Mouse (Mus musculus) monocyte, adult 2 months (primary cell): ENCODE results near the gene Dph7.
"Not testable (repeated sequence)": the region's sequence is repeated elsewhere in the genome, so short reads cannot be mapped to it uniquely, and the experiment has no call there.

Experiments used
- DNase-seq, 2 experiments: peaks; one replicate each; pipeline ENCODE4 v3.0.0; 2022; ENCODE audit warnings: low spot score in 2 of 2, low read depth in 1 of 2

The Dph7 gene

DNA sequence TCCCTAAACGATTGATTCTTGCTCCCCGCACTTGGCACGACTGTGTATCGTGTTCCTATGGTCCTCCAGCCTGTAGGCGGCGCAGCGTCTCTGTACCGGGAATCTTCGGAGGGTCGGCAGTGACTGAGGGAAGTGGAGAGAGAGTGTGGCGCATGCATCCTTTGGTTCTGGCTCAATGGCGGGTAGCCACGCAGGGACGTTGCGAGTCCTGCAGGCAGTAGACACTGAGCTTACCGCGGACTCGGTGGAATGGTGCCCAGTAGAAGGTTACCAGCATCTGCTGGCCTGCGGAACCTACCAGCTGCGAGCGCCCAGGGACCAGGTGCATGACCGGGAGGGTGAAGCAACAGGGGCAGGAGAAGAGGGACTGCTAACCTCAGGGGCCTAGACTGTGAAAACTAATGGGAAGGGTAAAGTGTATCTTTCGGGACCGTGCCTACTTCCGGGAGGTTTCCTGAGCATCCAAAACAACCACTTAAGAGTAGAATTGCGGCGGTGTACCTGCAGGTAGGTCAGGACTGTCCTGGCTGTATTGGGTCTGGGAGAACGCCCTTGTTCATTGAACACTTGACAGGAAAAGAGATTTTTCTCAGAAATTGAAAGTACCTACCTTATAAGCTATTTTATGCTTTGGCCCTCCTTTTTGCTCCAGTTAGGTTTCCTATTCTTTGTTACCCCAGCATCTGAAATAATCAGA, at the start of gene Dph7:
Gene Dph7, plus strand, starts transcription at position 97 of the 697 bp plus-strand sequence.
- DNase-seq, result peak; percentile 64 to 78

DNA sequence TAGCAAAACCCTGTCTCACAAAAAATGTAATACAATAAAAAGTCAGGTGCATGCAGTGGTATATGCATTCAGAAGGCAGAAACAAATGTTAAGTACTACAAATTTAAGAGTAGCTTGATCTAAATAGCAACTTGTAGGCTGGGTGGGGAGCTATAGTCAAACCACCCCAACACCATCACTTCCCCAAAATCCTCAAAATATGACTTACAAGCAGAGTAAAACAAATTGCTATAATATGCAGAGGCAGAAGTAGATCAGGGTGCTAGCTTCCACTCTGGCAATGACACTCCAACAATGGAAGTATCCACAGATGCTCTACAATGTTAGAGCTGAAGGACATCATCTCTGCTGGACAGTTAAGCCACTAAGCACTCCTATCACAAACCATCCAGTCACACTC, 49.6 kb upstream of the Dph7 start:
- DNase-seq, result no peak

GRCm38 (mm10) chr2:24914762-24915161, 47.4 kb upstream of the Dph7 start:
- no peak for DNase-seq

DNA sequence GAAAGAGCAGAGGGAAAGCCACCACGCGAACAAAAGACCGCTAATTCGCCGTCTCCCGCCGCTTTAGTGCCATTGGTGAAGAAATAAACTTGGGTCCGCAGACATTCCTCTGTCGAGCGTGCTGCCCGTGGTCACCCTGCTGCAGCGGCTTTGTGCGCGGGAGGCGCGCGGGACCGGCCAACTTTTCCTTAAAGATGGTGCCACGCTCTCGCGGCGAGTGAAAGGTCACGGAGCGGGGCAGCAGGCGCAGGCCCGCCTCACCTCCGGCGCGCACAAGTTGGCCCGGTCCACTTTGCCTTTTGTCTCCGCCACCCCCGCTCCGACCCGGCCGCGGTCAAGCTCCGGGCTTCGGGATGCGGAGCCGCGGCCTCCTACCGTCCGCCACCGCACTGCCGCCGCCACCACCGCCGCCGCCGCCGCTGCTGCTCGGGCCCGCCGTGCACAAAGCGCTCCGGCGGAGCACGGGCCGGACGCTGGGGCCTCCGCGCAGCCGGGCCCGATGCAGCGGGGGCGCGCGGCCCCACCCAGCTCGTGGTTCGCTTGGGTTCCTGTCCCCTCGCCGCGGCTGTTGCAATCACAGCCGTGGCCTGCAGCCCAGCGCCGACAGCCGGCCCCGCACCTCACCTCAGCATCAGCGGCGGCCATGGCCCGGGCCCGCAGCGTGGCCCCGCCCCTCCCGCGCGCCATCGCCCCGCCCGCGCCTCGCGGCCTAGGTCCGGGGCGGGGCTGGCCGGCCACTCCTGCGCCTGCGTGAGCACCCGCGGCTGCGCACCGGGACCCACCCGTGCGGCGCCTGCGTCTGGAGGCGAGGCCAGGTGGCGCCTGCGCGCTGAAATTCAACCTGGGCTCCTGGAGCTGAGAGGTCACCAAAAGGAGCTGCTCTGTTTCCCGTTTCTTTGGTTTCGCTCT, 43.0 kb upstream of the Dph7 start, which contains the start of gene Ehmt1:
Gene Ehmt1, minus strand, starts transcription at position 685 of the 909 bp plus-strand sequence.
- peak; percentile 68 to 87 for DNase-seq

GRCm38 (mm10) chr2:24919839-24920175, 42.4 kb upstream of the Dph7 start:
- DNase-seq, result no peak

DNA sequence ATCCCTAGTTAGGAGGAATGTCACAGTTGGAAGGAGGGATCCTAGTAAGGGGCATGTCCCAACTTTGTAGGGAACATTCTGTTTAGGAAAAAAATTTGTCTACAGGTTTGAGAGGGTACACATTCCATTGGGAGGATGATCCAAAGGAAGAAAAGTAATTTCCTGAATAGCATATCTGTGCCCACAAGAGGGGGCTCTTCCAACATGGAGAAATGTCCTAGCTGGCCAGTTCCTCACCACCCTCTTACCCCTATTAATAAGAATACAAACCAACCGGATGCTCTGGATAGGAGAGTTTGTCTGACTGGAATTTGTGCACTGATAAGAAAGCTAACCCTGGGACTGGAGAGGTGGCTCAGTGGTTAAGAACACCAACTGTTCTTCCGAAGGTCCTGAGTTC, 38.6 kb upstream of the Dph7 start:
- no peak for DNase-seq

DNA sequence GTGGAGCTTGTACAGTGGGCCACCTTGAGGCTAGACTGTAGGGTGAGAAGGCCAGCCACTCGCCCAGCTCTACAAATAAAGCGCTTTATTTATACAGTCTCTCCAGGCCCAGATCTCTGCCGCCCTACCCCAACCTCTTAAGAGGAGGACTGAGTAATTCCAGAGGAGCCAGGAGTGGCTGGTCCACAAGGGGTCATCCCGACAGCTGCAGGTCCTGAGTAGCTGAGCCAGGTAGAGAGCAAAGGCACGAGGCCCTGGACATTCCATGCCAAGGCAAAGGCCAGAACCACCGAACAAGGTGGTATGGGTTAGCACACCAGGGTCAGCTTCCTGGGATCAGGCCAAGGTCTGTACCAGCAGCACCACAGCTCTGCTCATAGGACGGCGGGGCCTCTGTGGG, 36.9 kb upstream of the Dph7 start:
- DNase-seq, result no peak

DNA sequence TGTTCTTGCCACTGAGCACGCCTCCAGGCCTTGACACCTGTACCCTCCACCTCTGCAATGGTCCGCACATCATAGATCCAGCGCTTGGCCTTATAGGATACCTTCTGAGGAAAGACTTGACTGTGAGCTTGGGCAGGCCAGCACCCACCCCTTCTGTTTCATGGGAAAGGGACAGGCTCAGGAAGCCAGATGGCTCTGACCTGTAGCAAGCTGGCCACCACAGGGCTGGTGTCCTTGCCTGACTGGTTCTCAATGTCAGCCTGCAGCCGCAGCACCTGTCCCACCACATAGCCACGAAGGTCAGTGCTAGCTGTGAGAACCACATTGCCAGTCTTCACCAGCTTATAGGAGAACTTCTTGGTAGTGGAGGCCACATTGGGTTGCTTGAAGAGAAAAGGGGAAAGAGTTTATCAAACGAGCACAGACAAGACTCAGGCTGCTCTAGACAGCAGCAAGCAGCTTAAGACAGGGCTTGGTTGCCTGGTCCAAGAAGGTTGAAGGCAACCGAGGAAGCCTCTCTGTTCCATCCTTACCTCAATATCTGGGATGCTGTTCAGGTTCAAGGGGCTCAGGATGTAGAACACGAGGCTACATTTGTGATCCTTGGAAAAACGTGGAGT, 35.7 kb upstream of the Dph7 start:
- no peak for DNase-seq

GRCm38 (mm10) chr2:24926965-24927358, 35.2 kb upstream of the Dph7 start:
- no peak for DNase-seq

DNA sequence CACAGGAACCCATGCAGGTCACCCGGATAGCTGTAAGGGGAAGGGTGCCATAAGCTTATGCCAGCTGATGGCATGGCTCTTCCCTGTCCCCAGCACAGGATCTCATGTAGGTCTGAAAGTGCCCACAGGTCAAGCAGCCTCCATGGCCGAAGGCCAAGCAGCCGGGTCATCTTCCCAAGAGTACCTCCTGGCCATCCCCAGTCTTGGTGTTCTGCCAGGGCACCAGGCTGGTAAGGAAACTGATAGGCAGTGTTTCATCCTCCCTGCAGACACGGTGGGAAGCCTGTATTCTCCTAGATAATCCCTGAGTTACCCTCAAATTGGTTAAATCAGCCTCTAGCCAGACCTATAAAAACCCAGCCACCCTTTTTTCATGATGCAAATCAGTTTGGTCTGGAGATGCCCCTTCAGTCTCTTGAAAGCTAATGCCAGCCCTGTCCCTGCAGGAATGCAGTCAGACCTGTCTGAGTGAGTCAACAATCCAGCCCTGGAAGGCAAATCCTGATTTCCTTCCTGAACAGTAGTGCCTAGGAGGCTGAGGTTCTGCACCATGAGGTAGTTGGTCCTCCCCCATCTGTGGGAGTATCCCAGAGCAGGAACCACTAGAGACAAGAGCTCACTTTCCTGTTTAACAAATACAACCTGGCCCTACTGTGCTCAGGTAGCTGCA, 34.3 kb upstream of the Dph7 start:
- DNase-seq, result no peak

DNA sequence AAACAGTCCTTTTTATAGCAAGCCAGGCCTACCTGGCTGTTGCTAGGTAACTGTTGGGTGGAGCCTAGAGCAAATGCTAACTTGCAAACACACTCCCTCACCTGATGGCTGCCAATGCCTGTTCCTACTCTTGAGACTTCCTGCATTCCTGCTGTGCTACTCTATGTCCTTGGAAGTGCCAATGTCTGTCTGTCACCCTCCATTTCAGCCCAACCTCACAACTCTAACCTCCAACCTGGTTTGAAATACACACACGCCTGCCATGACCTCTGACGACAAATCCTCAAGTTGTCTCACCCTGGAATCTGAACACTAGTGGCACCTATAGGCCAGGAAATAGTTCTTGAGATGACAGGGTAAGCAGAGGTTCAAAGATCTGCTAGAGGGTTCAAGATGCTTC, 33.1 kb upstream of the Dph7 start:
- DNase-seq, result no peak

DNA sequence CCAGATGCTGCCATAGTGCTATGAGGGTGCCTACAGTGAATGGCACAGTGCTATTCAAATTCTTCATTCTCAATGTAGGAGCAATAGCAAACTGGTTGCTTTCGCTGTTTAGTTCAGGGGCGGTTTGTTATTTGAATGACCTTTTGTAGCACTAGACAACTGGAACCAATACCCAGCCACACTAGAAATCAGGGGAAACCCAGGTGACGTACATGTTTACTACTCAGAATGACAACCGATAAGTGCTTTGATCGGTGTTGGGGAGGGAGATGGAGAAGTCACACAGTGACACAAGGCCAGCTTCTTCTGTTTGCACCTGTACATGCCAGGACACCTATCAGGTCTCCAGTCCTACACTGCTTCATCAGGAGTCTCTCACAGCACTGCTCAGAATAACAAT, 32.6 kb upstream of the Dph7 start:
- no peak for DNase-seq

DNA sequence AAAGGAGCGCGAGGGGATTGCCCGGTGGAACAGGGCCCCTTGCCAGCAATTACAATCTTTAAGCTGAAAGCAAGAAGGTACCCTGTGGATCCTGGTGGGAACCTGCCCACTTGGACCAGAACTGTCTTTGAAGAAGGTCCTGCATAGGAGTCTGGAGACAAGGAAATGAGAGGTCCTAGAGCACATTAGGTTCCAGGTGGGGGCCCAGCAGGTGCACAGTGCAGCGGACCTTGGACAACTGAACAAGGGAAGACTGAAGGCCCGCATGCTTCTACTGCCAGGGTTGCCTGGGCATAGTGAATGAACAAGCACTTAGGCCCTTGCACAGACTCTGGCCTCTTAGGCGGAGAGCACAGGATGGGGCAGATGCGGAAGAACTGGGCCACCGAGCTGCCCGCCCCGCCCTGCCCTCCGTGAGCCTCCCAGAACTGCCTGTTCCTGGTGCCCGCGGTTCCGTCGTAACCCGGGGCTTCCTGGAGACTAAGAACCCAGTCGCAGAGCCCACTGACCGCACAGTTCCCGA, 27.7 kb upstream of the Dph7 start:
- DNase-seq, result no peak

GRCm38 (mm10) chr2:24935057-24935796, 27.0 kb upstream of the Dph7 start, which contains the start of gene Arrdc1:
Arrdc1 (minus strand) TSS chr2:24935252.
- peak; percentile 81 to 90 for DNase-seq

DNA sequence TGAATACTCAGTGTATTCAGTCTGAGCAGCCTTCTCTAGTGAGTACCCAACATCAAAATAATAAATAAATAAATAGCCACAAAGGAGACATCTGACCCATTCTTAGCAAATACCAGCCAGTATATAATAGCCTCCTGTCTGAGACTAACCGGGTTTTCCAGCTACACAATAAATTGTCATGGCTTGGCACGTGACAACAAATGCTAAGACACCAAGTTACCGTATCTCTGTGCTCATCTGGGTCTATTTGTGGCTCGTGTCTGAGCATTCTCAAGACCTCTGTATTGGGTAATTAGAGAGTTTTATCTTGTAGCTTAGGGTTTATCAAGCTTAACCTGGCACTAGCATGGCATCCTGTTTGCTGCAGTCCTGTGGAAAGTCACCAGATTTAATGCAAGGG, 20.1 kb upstream of the Dph7 start:
- DNase-seq, result no peak

DNA sequence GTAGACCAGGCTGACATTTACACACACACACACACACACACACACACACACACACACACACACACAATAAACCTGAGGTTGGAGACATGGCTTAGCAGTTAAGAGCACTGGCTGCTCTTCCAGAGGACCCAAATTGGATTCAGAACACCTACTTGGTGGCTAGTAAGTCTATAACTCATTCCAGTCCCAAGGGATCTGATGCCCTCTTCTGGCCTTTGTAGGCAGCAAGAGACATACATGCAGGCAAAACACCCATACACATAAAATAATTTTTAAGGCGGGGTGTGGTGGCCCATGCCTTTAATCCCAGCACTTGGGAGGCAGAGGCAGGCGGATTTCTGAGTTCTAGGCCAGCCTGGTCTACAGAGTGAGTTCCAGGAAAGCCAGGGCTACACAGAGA, 17.9 kb upstream of the Dph7 start:
- not testable (repeated sequence) for DNase-seq

DNA sequence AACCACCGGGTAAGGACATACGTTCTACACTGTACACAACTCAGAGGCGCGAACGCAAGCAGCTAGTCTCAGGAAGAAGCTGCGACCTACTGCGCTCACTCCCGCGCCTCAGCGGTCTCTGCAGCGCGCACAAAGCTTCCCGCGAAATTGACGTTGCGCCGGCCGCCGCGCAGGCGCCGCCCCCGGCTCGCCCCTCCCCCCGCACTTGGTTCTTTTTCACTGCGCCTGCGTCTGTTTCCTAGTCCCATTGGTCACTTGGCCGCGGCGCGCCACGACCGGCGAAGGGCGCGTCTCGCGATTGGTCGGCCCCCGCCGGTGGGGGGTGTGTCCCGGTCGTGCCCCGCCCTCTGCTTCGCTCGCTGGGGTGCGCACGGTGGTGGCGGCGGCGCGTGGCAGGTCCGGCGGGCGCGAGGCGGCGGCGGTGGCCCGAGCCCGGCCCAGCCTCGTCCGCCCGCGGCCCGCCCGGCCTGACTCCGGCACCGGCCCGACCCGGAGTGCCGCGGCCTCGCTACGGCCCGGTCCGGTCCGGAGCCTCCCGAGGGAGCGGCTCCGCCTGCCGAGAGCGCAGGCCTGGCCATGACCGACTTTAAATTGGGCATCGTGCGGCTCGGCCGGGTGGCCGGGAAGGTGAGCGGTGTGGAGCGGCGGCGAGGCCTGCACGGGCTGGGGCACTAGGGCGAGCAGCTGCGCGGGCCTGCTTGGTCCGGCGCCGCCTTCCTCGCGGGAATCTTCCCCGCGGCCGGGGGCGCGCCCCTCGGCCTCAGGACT, 12.6 kb upstream of the Dph7 start, which contains the start of gene Zmynd19:
Gene Zmynd19, plus strand, starts transcription at position 372 of the 768 bp plus-strand sequence.
- DNase-seq, result peak; percentile 80 to 95

DNA sequence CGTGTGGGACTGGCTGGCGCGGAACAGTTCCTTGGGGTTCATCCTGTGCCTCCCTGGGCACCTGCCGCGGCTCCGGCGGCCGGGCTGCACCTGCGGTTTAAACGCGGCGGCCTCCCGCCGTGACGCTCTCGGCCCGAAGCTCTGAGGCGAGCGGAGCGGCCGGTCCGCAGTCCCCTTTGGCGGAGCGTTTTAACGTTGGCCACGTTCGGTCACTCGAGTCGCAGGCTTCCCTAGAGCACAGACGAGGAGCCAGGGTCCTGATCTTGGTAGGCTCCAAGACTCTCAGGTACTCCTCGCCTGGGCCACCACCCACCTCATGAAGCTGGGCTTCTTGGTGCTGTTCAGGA, 12.0 kb upstream of the Dph7 start:
- DNase-seq, result peak in 1 of 2 experiments; percentile 3

GRCm38 (mm10) chr2:24952537-24953055, 9.6 kb upstream of the Dph7 start:
- no peak for DNase-seq
